Mouse (Mus musculus): ENCODE measurements around the gene Tmem88. TPM values are rescaled to one million over a fixed set of nuclear protein-coding genes. Genes with fewer than 3 reads are reported as not detected.

Gene Tmem88
- 43.1 and 46.7 TPM in 2 replicates for polyA plus RNA-seq (2014; fragmentation: Nextera tagmentation; extraction: Ambion mirVana)

DNA sequence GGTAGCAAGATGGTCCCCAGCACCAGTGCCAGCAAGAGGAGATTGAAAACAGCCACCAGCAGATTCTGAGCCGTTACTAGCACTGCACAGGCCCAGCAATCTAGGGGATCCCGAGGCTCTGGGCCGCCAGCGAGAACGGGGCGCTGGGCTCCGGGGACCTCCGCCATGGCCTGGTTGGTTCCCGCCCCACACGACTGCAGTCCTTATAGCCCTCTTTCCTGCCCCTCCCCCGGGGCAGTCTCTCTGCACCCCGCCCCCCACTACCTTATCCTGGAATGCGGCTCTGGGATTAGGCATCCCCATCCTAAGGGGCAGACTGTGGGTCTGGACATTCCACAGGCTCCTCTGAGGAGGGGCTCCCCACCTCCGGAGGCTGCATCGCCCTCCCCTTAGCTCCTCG is at the start of gene Tmem88:
Gene Tmem88 (minus strand): TSS at position 176 of the 400 bp plus-strand sequence.
- no peaks in the 10 kb centered on the region for H3K9me3 ChIP-seq (ENCODE audit: control insufficient read depth, low read length)
- peak within 1 kb of the TSS; percentile 73 for H3K4me2 ChIP-seq (ENCODE audit: low read length)
- ATAC-seq (ENCODE audit: insufficient number of reproducible peaks, insufficient read depth, low FRiP score, low read depth): no peak; the same call in 1 of the 2 replicates
- WGBS: 0% methylated on average over 16 of the region's 16 CpGs
- H3K27ac ChIP-seq (replicated peaks in 1 of 2; ENCODE audit: control insufficient read depth in 1 of 2, insufficient read depth in 1 of 2, low read depth in 2 of 2, low read length in 2 of 2): peak within 1 kb of the TSS; percentile 73 to 95
- peaks cover 36% of the 10 kb centered on the region for H3K36me3 ChIP-seq (ENCODE audit: control insufficient read depth, insufficient read depth, low read length)
- H3K27me3 ChIP-seq (ENCODE audit: control insufficient read depth, insufficient read depth, low read length): no peaks in the 10 kb centered on the region
- peak within 1 kb of the TSS; percentile 83 for H3K9ac ChIP-seq (ENCODE audit: low read length)
- H3K4me1 ChIP-seq (ENCODE audit: control insufficient read depth in 2 of 2, insufficient read depth in 2 of 2, low read length in 2 of 2): peaks cover 17 to 21% of the 10 kb centered on the region in 2 experiments
- peak within 1 kb of the TSS; percentile 59 to 60 for H3K4me3 ChIP-seq (ENCODE audit: control insufficient read depth in 1 of 2, insufficient read depth in 1 of 2, low read depth in 1 of 2, low read length in 2 of 2)

DNA sequence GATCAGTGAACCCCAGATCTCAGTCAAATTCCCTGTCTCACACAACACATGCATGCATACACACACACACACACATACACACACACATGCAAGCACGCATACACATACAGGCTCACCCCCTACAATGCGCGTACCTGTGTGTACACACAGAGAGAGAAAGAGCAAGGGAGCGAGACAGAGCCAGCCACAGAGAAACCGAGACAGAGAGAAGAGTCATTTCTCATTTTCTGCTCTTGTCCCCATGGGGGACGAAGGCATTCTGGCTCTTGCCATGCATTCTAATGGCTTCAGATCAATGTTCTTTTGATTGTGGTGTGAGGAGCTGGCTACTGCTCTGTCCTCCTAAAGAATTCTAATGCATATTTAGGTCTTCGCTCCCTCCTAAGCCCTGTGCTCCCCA is 49.3 kb upstream of the Tmem88 start:
- no peak for ATAC-seq (ENCODE audit: insufficient number of reproducible peaks, insufficient read depth, low FRiP score, low read depth)
- 0 out of 2 replicates have a peak, but pooled peaks cover 2% of the 10 kb centered on the region for H3K9me3 ChIP-seq (ENCODE audit: control insufficient read depth, low read length)
- H3K4me3 ChIP-seq (ENCODE audit: control insufficient read depth in 1 of 2, insufficient read depth in 1 of 2, low read depth in 1 of 2, low read length in 2 of 2): no peak overlapping the region
- H3K9ac ChIP-seq (ENCODE audit: low read length): no peak overlapping the region
- H3K4me1 ChIP-seq (ENCODE audit: control insufficient read depth in 2 of 2, insufficient read depth in 2 of 2, low read length in 2 of 2): peaks cover 5 to 6% of the 10 kb centered on the region in 2 experiments
- no peaks in the 10 kb centered on the region for H3K36me3 ChIP-seq (ENCODE audit: control insufficient read depth, insufficient read depth, low read length)
- 91% methylated on average over 7 of the region's 7 CpGs for WGBS
- H3K4me2 ChIP-seq (ENCODE audit: low read length): no peak overlapping the region
- H3K27me3 ChIP-seq (ENCODE audit: control insufficient read depth, insufficient read depth, low read length): no peaks in the 10 kb centered on the region
- no peak overlapping the region for H3K27ac ChIP-seq (replicated peaks in 1 of 2; ENCODE audit: control insufficient read depth in 1 of 2, insufficient read depth in 1 of 2, low read depth in 2 of 2, low read length in 2 of 2)

DNA sequence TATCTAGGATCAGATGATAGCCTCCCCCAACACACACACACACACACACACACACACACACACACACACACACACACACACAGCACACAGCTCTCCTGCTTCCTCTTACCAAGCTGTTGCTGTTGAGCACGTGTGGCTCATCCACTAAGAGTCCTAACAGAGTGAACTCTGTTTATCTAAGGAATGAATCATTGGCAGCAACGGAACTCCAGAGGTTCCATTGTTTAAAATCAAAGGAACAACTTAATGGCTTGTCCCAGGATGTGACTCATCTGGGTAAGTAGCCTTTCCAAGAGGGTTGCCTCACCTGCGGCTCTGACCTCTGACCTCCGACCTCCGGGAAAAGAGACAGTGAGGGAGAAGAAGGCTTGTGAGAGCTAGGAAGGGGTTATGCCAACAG is 45.3 kb upstream of the Tmem88 start:
- no peak; the same call in 1 of the 2 replicates for ATAC-seq (ENCODE audit: insufficient number of reproducible peaks, insufficient read depth, low FRiP score, low read depth)
- Histone ChIP-seq H3K9ac (ENCODE audit: low read length) (no peak overlapping the region), H3K36me3 (ENCODE audit: control insufficient read depth, insufficient read depth, low read length) (no peaks in the 10 kb centered on the region), H3K4me1 (ENCODE audit: control insufficient read depth in 2 of 2, insufficient read depth in 2 of 2, low read length in 2 of 2) (peaks cover 3 to 5% of the 10 kb centered on the region in 2 experiments; a peak in 2 of 4 replicates), H3K9me3 (ENCODE audit: control insufficient read depth, low read length) (0 out of 2 replicates have a peak, but pooled peaks cover 2% of the 10 kb centered on the region), H3K4me3 (ENCODE audit: control insufficient read depth in 1 of 2, insufficient read depth in 1 of 2, low read depth in 1 of 2, low read length in 2 of 2) (no peak overlapping the region), H3K27ac (replicated peaks in 1 of 2; ENCODE audit: control insufficient read depth in 1 of 2, insufficient read depth in 1 of 2, low read depth in 2 of 2, low read length in 2 of 2) (0 out of 4 replicates have a peak overlapping the region, but pooled peaks of 1 of the 2 experiments have one; percentile 19), H3K4me2 (ENCODE audit: low read length) (no peak overlapping the region), H3K27me3 (ENCODE audit: control insufficient read depth, insufficient read depth, low read length) (no peaks in the 10 kb centered on the region)
- WGBS: 37% methylated on average over 5 of the region's 5 CpGs

DNA sequence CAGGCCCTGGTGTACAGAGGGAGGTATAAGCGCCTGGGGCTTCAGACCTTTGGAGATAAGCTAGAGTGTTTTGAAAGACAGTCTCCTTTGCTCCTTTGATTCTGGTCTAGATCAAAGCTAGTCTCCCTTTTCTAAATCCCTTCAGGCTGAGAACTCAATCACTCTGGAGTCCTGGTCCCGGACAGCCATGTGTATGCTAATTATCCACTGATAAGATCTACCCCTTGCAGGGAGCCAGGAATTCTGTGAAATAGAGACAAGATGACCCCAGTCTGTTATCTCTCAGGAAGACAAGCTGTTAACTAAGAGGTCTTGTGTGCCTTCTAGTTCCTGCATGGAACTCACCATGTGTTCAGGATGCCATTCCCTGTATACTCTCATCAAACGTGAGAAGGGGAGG is 39.3 kb upstream of the Tmem88 start:
- no peak overlapping the region for H3K9ac ChIP-seq (ENCODE audit: low read length)
- H3K4me2 ChIP-seq (ENCODE audit: low read length): no peak overlapping the region
- H3K27ac ChIP-seq (replicated peaks in 1 of 2; ENCODE audit: control insufficient read depth in 1 of 2, insufficient read depth in 1 of 2, low read depth in 2 of 2, low read length in 2 of 2): no peak overlapping the region
- no peaks in the 10 kb centered on the region for H3K36me3 ChIP-seq (ENCODE audit: control insufficient read depth, insufficient read depth, low read length)
- WGBS: 29% methylated on average over 3 of the region's 3 CpGs
- peaks cover 4% of the 10 kb centered on the region; the same call in 1 of the 2 replicates for H3K27me3 ChIP-seq (ENCODE audit: control insufficient read depth, insufficient read depth, low read length)
- peaks cover under 1 to 3% of the 10 kb centered on the region in 2 experiments; a peak in 3 of 4 replicates for H3K4me1 ChIP-seq (ENCODE audit: control insufficient read depth in 2 of 2, insufficient read depth in 2 of 2, low read length in 2 of 2)
- H3K9me3 ChIP-seq (ENCODE audit: control insufficient read depth, low read length): no peaks in the 10 kb centered on the region
- ATAC-seq (ENCODE audit: insufficient number of reproducible peaks, insufficient read depth, low FRiP score, low read depth): no peak
- H3K4me3 ChIP-seq (ENCODE audit: control insufficient read depth in 1 of 2, insufficient read depth in 1 of 2, low read depth in 1 of 2, low read length in 2 of 2): no peak overlapping the region

DNA sequence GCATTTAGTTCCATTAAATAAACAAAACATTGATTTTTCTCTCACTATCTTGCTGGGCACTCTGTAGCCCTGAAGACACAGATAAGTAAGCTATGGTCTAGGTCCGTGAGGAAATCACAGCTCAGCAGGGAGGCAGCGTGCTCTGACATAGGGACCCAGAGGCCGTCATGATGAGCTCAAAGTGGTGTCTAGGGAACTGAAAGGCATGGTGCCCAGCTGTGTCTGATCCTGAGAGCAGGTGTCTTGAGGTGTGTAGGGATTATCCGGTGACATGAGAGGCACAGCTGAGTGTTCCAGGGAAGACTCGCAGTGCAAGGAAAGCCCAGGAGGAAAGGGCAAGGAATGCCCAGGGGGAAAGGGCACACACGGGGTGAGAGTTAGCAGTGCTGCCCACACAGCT is 35.2 kb upstream of the Tmem88 start:
- peaks cover 4 to 12% of the 10 kb centered on the region in 2 experiments; a peak in 3 of 4 replicates for H3K4me1 ChIP-seq (ENCODE audit: control insufficient read depth in 2 of 2, insufficient read depth in 2 of 2, low read length in 2 of 2)
- no peak overlapping the region for H3K4me3 ChIP-seq (ENCODE audit: control insufficient read depth in 1 of 2, insufficient read depth in 1 of 2, low read depth in 1 of 2, low read length in 2 of 2)
- ATAC-seq (ENCODE audit: insufficient number of reproducible peaks, insufficient read depth, low FRiP score, low read depth): no peak
- 59% methylated on average over 6 of the region's 6 CpGs for WGBS
- peaks cover 4% of the 10 kb centered on the region; the same call in 1 of the 2 replicates for H3K27me3 ChIP-seq (ENCODE audit: control insufficient read depth, insufficient read depth, low read length)
- H3K27ac ChIP-seq (replicated peaks in 1 of 2; ENCODE audit: control insufficient read depth in 1 of 2, insufficient read depth in 1 of 2, low read depth in 2 of 2, low read length in 2 of 2): no peak overlapping the region
- H3K9ac ChIP-seq (ENCODE audit: low read length): no peak overlapping the region
- H3K4me2 ChIP-seq (ENCODE audit: low read length): no peak overlapping the region
- no peaks in the 10 kb centered on the region for H3K9me3 ChIP-seq (ENCODE audit: control insufficient read depth, low read length)
- no peaks in the 10 kb centered on the region for H3K36me3 ChIP-seq (ENCODE audit: control insufficient read depth, insufficient read depth, low read length)

DNA sequence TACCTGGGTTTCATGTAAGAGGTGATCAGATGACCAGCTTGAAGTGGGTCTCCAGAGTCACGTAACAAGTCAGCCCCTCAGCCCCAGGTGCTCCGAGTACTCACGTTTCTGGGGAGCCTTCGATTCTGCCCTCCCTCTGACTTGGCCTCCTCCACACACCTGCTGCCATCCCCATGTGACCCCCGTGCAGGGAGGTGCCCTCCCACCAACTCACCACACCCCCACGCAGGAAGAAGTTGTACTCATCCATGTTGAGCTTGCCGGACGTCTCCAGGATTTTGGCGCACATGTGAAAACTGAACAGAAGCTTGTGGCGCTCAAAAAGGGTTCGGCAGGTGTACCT is 34.6 kb upstream of the Tmem88 start:
- no peak overlapping the region for H3K9ac ChIP-seq (ENCODE audit: low read length)
- H3K27me3 ChIP-seq (ENCODE audit: control insufficient read depth, insufficient read depth, low read length): peaks cover 4% of the 10 kb centered on the region; the same call in 1 of the 2 replicates
- no peak overlapping the region for H3K4me3 ChIP-seq (ENCODE audit: control insufficient read depth in 1 of 2, insufficient read depth in 1 of 2, low read depth in 1 of 2, low read length in 2 of 2)
- 72% methylated on average over 11 of the region's 11 CpGs for WGBS
- no peak overlapping the region for H3K27ac ChIP-seq (replicated peaks in 1 of 2; ENCODE audit: control insufficient read depth in 1 of 2, insufficient read depth in 1 of 2, low read depth in 2 of 2, low read length in 2 of 2)
- ATAC-seq (ENCODE audit: insufficient number of reproducible peaks, insufficient read depth, low FRiP score, low read depth): no peak
- H3K36me3 ChIP-seq (ENCODE audit: control insufficient read depth, insufficient read depth, low read length): no peaks in the 10 kb centered on the region
- peaks cover 4 to 12% of the 10 kb centered on the region in 2 experiments; a peak in 3 of 4 replicates for H3K4me1 ChIP-seq (ENCODE audit: control insufficient read depth in 2 of 2, insufficient read depth in 2 of 2, low read length in 2 of 2)
- H3K4me2 ChIP-seq (ENCODE audit: low read length): no peak overlapping the region
- no peaks in the 10 kb centered on the region for H3K9me3 ChIP-seq (ENCODE audit: control insufficient read depth, low read length)

DNA sequence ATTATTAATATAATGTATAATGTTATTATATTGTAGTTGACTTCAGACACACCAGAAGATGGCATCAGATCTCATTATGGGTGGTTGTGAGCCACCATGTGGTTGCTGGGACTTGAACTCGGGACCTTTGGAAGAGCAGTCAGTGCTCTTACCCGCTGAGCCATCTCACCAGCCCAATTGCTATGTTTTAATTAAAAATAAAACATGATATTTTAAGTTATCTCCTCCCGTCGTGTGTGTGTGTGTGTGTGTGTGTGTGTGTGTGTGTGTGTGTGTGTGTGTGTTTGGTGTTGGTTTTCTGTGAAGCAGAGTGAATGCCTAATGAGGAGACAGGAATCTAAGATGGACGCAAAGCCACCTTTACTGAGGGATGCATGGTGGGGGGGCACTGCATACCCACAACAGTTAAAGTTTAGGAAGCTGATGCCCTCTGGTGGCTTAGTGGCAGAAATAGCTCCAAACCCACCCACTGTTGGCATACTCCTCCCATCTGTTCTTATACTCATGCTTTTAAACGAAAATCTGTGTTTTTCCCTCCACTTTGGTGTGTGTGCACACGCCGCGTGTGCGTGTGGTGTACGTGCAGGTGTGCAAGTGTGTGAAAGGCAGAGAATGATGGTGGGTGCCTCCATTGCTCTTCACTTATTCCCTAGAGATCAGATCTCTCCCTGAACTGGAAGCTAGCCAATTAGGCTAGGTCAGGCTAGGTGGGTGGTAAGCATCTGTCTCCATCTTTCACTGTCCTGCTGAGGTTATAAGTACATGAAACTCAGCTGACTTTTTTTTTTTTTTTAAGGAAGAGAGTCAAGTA is 34.0 kb upstream of the Tmem88 start:
- H3K4me2 ChIP-seq (ENCODE audit: low read length): no peak overlapping the region
- H3K36me3 ChIP-seq (ENCODE audit: control insufficient read depth, insufficient read depth, low read length): no peaks in the 10 kb centered on the region
- WGBS: 34% methylated on average over 11 of the region's 11 CpGs
- H3K4me1 ChIP-seq (ENCODE audit: control insufficient read depth in 2 of 2, insufficient read depth in 2 of 2, low read length in 2 of 2): peaks cover 4 to 12% of the 10 kb centered on the region in 2 experiments; a peak in 3 of 4 replicates
- no peak overlapping the region for H3K27ac ChIP-seq (replicated peaks in 1 of 2; ENCODE audit: control insufficient read depth in 1 of 2, insufficient read depth in 1 of 2, low read depth in 2 of 2, low read length in 2 of 2)
- H3K4me3 ChIP-seq (ENCODE audit: control insufficient read depth in 1 of 2, insufficient read depth in 1 of 2, low read depth in 1 of 2, low read length in 2 of 2): no peak overlapping the region
- no peak overlapping the region for H3K9ac ChIP-seq (ENCODE audit: low read length)
- no peaks in the 10 kb centered on the region for H3K9me3 ChIP-seq (ENCODE audit: control insufficient read depth, low read length)
- ATAC-seq (ENCODE audit: insufficient number of reproducible peaks, insufficient read depth, low FRiP score, low read depth): peak; percentile 51
- H3K27me3 ChIP-seq (ENCODE audit: control insufficient read depth, insufficient read depth, low read length): peaks cover 4% of the 10 kb centered on the region; the same call in 1 of the 2 replicates
